Mouse (Mus musculus): ENCODE measurements around the gene Ets1. TPM values are rescaled to one million over a fixed set of nuclear protein-coding genes. Genes with fewer than 3 reads are reported as not detected.

Gene Ets1
- polyA plus RNA-seq, 1 experiment from 2014 or later, result 17.6 TPM

DNA sequence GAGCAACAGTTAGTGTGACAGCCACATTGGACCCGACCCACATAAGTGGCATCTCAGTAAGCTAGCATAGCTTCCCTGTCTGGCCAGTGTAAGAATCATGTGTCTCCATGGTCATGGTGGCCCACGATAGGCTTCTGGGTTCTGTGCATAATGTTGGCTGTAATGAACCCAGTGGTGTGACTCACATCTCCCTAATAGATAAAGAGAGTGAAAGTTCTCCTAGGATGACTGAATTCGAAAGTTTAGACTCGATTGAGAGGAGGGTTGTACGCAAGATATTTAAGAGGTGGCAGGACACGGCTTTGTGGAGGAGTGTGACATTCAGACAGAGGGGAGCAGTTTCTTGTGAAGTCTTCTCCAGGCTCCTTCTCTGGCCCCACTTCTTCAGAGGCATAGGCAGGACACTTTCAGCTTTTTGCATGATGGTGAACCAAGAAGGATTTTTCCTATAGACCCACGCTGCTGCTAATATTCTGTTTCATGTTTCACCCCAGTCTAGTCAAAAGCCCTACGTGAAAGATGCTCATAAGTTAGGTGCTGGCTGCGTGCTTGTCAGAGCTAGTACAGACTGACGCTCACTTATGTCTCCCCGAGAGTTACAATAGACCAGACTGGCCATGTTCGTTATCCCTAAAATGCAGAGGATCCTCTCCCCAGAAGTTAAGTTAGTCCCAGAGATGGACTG is 109.2 kb downstream of the Ets1 start:
- 88% methylated on average over 12 of the region's 12 CpGs for WGBS
- Histone ChIP-seq H3K4me2 (no peak overlapping the region), H3K4me1 (no peaks in the 10 kb centered on the region), H3K4me3 (replicated peaks) (no peak overlapping the region), H3K27me3 (replicated peaks) (no peaks in the 10 kb centered on the region), H3K9ac (replicated peaks) (no peak overlapping the region), H3K36me3 (no peaks in the 10 kb centered on the region), H3K9me3 (replicated peaks) (no peaks in the 10 kb centered on the region), H3K27ac (replicated peaks) (no peak overlapping the region)
- ATAC-seq (ENCODE audit: low FRiP score), result no peak

- H3K9ac ChIP-seq (replicated peaks), result no peak overlapping the region
- H3K4me1 ChIP-seq, result no peaks in the 10 kb centered on the region
- H3K9me3 ChIP-seq (replicated peaks), result no peaks in the 10 kb centered on the region
- H3K27ac ChIP-seq (replicated peaks), result no peak overlapping the region
- no peak for ATAC-seq (ENCODE audit: low FRiP score)
- no peak overlapping the region for H3K4me3 ChIP-seq (replicated peaks)
- H3K4me2 ChIP-seq, result no peak overlapping the region
- H3K36me3 ChIP-seq, result no peaks in the 10 kb centered on the region
- WGBS, result 89% methylated on average over 8 of the region's 8 CpGs
- H3K27me3 ChIP-seq (replicated peaks), result no peaks in the 10 kb centered on the region
Measured at GRCm38 (mm10) chr9:32745998-32746397, 110.0 kb downstream of the Ets1 start.

- no peak overlapping the region for H3K4me2 ChIP-seq
Measured at GRCm38 (mm10) chr9:32746615-32747014, 110.6 kb downstream of the Ets1 start.

DNA sequence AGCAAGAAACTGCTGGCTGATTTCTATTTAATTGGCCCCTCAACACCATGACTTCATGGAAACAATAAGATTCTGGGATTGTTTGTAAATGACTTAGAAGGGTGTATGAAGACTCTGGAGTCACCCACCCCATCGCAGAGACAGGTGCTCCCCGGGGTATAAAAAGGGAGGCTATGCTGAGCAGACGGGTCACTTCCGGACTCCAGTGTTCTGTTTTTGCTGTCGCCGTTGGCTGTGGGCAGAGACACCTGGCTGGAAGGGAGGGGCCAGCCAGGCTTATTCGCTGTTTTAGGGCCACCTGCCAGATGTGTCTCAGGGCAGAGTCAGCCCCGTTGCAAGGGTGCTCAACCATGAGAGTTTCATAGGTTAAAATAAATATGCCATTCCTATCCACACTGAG is 111.6 kb downstream of the Ets1 start:
- Histone ChIP-seq H3K27me3 (replicated peaks) (no peaks in the 10 kb centered on the region), H3K36me3 (no peaks in the 10 kb centered on the region), H3K27ac (replicated peaks) (no peak overlapping the region), H3K9ac (replicated peaks) (no peak overlapping the region), H3K4me1 (no peaks in the 10 kb centered on the region), H3K4me2 (no peak overlapping the region), H3K4me3 (replicated peaks) (no peak overlapping the region), H3K9me3 (replicated peaks) (no peaks in the 10 kb centered on the region)
- 87% methylated on average over 8 of the region's 8 CpGs for WGBS
- no peak for ATAC-seq (ENCODE audit: low FRiP score)

More at GRCm38 (mm10) chr9:32746615-32747014, 110.6 kb downstream of the Ets1 start:
- no peaks in the 10 kb centered on the region for H3K27me3 ChIP-seq (replicated peaks)
- no peak overlapping the region for H3K27ac ChIP-seq (replicated peaks)
- WGBS, result 90% methylated on average over 6 of the region's 6 CpGs
- no peak overlapping the region for H3K9ac ChIP-seq (replicated peaks)
- no peak overlapping the region for H3K4me3 ChIP-seq (replicated peaks)
- H3K9me3 ChIP-seq (replicated peaks), result no peaks in the 10 kb centered on the region
- no peaks in the 10 kb centered on the region for H3K36me3 ChIP-seq
- ATAC-seq (ENCODE audit: low FRiP score), result no peak
- H3K4me1 ChIP-seq, result no peaks in the 10 kb centered on the region

DNA sequence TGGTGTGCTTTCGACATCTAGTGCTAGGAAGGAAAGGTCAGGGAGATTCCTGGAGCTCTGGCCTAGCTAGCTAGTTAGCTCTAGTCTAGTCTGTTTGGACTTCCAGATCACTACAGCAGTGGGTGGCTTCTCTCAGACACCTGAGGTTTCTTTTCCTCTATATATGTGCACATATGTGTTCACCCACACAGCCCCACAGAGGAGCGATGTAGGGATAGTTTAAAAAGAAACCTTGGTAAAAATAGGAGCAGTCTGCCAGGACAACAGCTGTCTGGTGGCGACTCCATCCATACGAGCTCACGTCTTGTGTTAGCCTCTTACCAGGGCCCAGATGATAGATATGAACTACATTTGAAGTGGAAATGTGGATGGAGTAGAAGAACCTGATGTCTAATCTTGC is 112.5 kb downstream of the Ets1 start:
- H3K9me3 ChIP-seq (replicated peaks), result no peaks in the 10 kb centered on the region
- no peaks in the 10 kb centered on the region for H3K27me3 ChIP-seq (replicated peaks)
- no peak for ATAC-seq (ENCODE audit: low FRiP score)
- H3K27ac ChIP-seq (replicated peaks), result no peak overlapping the region
- no peaks in the 10 kb centered on the region for H3K4me1 ChIP-seq
- WGBS, result 93% methylated on average over 5 of the region's 5 CpGs
- H3K4me3 ChIP-seq (replicated peaks), result no peak overlapping the region
- no peak overlapping the region for H3K9ac ChIP-seq (replicated peaks)
- no peak overlapping the region for H3K4me2 ChIP-seq
- no peaks in the 10 kb centered on the region for H3K36me3 ChIP-seq

DNA sequence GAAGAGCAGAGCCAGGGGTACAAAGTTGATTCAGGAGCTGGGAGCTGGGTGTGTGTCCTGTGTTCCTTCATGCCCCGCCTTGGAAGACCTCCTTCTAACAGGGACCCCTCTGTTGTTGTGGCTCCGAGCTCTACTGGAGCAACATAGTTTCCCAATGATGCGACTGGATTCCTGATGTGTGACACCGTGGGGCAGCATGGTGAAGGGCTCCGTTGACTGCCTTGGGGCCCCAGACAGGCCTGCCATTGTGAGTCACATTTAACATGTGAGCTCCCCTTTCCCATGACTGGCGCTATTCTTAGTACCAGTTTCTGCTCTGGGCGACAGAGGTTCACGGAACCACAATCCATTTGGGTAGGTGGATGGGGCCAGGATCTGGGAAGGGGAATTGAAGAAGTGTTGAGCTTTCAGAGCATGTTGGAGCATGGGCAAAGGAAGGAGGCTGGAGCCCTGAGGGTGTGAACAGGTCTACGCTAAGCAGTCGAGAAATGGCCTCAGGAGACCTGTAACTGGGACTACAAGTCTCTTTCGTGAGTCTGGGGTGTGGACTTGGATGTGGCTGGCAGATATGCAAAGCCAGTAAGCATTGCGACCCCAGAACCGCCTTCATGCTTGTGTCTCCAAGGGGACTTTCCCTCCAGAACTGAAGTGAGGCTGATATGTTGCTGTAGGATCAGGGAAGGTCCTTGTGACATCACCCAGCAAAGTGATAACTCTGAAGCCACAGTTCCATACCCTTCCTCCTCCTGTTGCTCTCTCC is 113.9 kb downstream of the Ets1 start:
- no peak overlapping the region for H3K4me2 ChIP-seq
- H3K4me3 ChIP-seq (replicated peaks), result no peak overlapping the region
- H3K9ac ChIP-seq (replicated peaks), result no peak overlapping the region
- ATAC-seq (ENCODE audit: low FRiP score), result no peak
- no peak overlapping the region for H3K27ac ChIP-seq (replicated peaks)
- no peaks in the 10 kb centered on the region for H3K4me1 ChIP-seq
- no peaks in the 10 kb centered on the region for H3K36me3 ChIP-seq
- H3K9me3 ChIP-seq (replicated peaks), result no peaks in the 10 kb centered on the region
- WGBS, result 93% methylated on average over 13 of the region's 13 CpGs
- H3K27me3 ChIP-seq (replicated peaks), result no peaks in the 10 kb centered on the region

GRCm38 (mm10) chr9:32752602-32753001 is 116.6 kb downstream of the Ets1 start:
- H3K9ac ChIP-seq (replicated peaks), result no peak overlapping the region
- no peak overlapping the region for H3K4me2 ChIP-seq
- H3K27ac ChIP-seq (replicated peaks), result no peak overlapping the region
- 77% methylated on average over 5 of the region's 5 CpGs for WGBS
- H3K27me3 ChIP-seq (replicated peaks), result no peaks in the 10 kb centered on the region
- H3K36me3 ChIP-seq, result no peaks in the 10 kb centered on the region
- no peak for ATAC-seq (ENCODE audit: low FRiP score)
- H3K9me3 ChIP-seq (replicated peaks), result no peaks in the 10 kb centered on the region
- no peaks in the 10 kb centered on the region for H3K4me1 ChIP-seq
- no peak overlapping the region for H3K4me3 ChIP-seq (replicated peaks)

DNA sequence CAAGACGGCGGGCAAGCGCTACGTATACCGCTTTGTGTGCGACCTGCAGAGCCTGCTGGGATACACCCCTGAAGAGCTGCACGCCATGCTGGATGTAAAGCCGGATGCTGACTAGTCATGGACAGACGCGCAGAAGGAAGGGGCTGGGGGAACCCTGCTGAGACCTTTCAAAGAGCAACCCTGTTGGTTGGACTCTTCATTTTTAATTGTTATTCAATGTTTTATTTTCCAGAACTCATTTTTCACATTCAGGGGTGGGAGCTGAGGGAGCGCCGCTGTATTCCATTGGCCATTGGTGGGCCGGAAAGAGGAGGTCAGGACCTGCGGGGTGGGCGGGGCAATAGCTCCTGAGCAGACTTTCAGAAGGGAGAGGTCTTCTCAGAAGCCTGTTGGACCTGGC is 118.3 kb downstream of the Ets1 start:
- whole genome bisulfite sequencing, result 89% methylated on average over 15 of the region's 15 CpGs
- H3K4me1 ChIP-seq, result no peaks in the 10 kb centered on the region
- no peak for ATAC-seq (ENCODE audit: low FRiP score)

DNA sequence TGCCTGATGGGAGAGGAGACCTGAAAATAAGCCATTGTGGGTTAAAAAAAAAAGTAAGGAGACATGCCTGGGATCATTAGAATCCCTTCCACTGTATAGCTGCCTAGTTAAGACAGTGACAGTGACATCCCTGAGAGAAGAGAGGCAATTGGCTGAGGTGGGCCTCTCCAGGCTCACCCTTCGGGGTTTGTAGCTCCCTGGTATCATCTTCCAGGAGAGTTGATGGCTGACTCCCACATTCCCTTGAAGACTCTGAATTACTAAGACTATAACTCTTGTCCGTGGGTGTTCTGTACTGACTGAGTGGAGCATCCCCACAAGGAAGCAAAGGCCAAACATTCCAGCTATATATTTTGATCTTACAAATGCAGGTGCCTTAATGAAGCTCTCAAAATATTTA is 120.0 kb downstream of the Ets1 start:
- 83% methylated on average over 2 of the region's 2 CpGs for WGBS
- Histone ChIP-seq H3K9ac (replicated peaks) (no peak overlapping the region), H3K4me3 (replicated peaks) (no peak overlapping the region), H3K4me2 (no peak overlapping the region), H3K4me1 (no peaks in the 10 kb centered on the region), H3K36me3 (no peaks in the 10 kb centered on the region), H3K9me3 (replicated peaks) (no peaks in the 10 kb centered on the region), H3K27me3 (replicated peaks) (no peaks in the 10 kb centered on the region), H3K27ac (replicated peaks) (no peak overlapping the region)
- no peak for ATAC-seq (ENCODE audit: low FRiP score)

More for the DNA sequence above, 118.3 kb downstream of the Ets1 start:
- no peaks in the 10 kb centered on the region for H3K9me3 ChIP-seq (replicated peaks)
- no peak overlapping the region for H3K27ac ChIP-seq (replicated peaks)
- H3K4me3 ChIP-seq (replicated peaks), result no peak overlapping the region
- H3K4me2 ChIP-seq, result no peak overlapping the region
- no peaks in the 10 kb centered on the region for H3K27me3 ChIP-seq (replicated peaks)
- no peak overlapping the region for H3K9ac ChIP-seq (replicated peaks)
- H3K36me3 ChIP-seq, result no peaks in the 10 kb centered on the region

DNA sequence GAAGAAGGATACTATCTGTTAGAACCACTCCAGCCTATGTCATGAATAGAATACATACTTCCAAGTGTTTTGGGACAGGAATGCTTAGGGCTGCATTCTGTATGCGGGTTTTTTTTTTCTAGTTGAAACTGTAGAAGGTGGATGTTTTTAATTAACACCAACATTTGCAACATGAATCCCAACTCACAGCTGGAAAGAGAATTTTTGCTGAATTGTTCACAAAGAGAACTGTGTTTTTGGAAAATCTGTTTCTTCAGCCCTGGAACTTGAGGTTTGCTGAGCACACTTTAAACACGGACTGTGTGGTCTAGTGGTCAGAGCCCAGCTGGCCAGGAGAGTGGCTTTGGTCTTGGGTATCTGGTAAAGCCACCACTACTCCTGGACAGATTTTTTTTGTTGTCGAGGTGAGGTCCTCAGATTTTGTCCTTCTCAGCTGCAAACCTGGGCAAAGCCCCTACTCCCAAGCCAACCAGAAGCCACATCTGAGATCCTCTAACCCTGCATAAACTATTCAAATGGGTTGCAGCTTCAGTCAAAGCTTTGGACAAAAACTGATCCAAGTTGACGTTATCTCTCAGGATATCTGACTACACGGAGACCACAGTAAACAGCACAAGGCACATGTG is 122.4 kb downstream of the Ets1 start:
- ATAC-seq (ENCODE audit: low FRiP score), result no peak

GRCm38 (mm10) chr9:32760649-32761157 is 124.7 kb downstream of the Ets1 start:
- WGBS, result 91% methylated on average over 4 of the region's 4 CpGs

More for the DNA sequence above, 122.4 kb downstream of the Ets1 start:
- Histone ChIP-seq H3K27me3 (replicated peaks) (no peaks in the 10 kb centered on the region), H3K4me3 (replicated peaks) (no peak overlapping the region), H3K9ac (replicated peaks) (no peak overlapping the region), H3K9me3 (replicated peaks) (no peaks in the 10 kb centered on the region), H3K27ac (replicated peaks) (no peak overlapping the region), H3K4me2 (no peak overlapping the region), H3K36me3 (no peaks in the 10 kb centered on the region), H3K4me1 (no peaks in the 10 kb centered on the region)
- WGBS, result 91% methylated on average over 5 of the region's 5 CpGs

GRCm38 (mm10) chr9:32761326-32761725 is 125.3 kb downstream of the Ets1 start:
- no peak overlapping the region for H3K4me2 ChIP-seq
- H3K27ac ChIP-seq (replicated peaks), result no peak overlapping the region
- WGBS, result 83% methylated on average over 2 of the region's 2 CpGs
- no peaks in the 10 kb centered on the region for H3K9me3 ChIP-seq (replicated peaks)
- no peak for ATAC-seq (ENCODE audit: low FRiP score)
- H3K36me3 ChIP-seq, result no peaks in the 10 kb centered on the region
- no peak overlapping the region for H3K9ac ChIP-seq (replicated peaks)
- no peak overlapping the region for H3K4me3 ChIP-seq (replicated peaks)
- H3K4me1 ChIP-seq, result no peaks in the 10 kb centered on the region
- no peaks in the 10 kb centered on the region for H3K27me3 ChIP-seq (replicated peaks)

More at GRCm38 (mm10) chr9:32760649-32761157, 124.7 kb downstream of the Ets1 start:
- H3K4me1 ChIP-seq, result no peaks in the 10 kb centered on the region
- H3K4me2 ChIP-seq, result no peak overlapping the region
- H3K9ac ChIP-seq (replicated peaks), result no peak overlapping the region
- H3K4me3 ChIP-seq (replicated peaks), result no peak overlapping the region
- no peaks in the 10 kb centered on the region for H3K27me3 ChIP-seq (replicated peaks)
- H3K27ac ChIP-seq (replicated peaks), result no peak overlapping the region
- no peaks in the 10 kb centered on the region for H3K36me3 ChIP-seq
- no peak for ATAC-seq (ENCODE audit: low FRiP score)
- H3K9me3 ChIP-seq (replicated peaks), result no peaks in the 10 kb centered on the region
